Mouse (Mus musculus) bone marrow, adult 2 months (tissue): Measurements from ENCODE around the gene Set. TPM values are rescaled to one million over a fixed set of nuclear protein-coding genes. Genes with fewer than 3 reads are reported as not detected.
A peak's percentile ranks its signal among the peaks of the same experiment; 100 is the strongest.
"Not testable (repeated sequence)": the region's sequence is repeated elsewhere in the genome, so short reads cannot be mapped to it uniquely, and the experiment has no call there.

Experiments used
- H3K27ac ChIP-seq: fragments of 200-500 bp; 2 replicates; pipeline ENCODE4 v1.5.1; 2012; ENCODE audit warnings: low read depth, mild to moderate bottlenecking, control low read depth, inconsistent platforms, low read length; ENCODE audit not compliant: control insufficient read depth, poor library complexity, insufficient read depth
- H3K4me1 ChIP-seq: fragments of 200-500 bp; 2 replicates; pipeline ENCODE4 v1.6.1; 2011; ENCODE audit warnings: low read length; ENCODE audit not compliant: control insufficient read depth, insufficient read depth
- H3K4me3 ChIP-seq: fragments of 200-500 bp; replicated peaks from 2 replicates; pipeline ENCODE3; 2011; ENCODE audit warnings: mild to moderate bottlenecking, low read depth, low read length, control low read depth; ENCODE audit not compliant: control insufficient read depth
- CTCF ChIP-seq: fragments of 200-500 bp; IDR thresholded peaks from 2 replicates; pipeline ENCODE4 v1.5.1; 2011; ENCODE audit warnings: low read length, control low read depth; ENCODE audit not compliant: control insufficient read depth, insufficient read depth
- POLR2A ChIP-seq: fragments of 200-500 bp; IDR thresholded peaks from 2 replicates; pipeline ENCODE4 v1.6.1; 2011; ENCODE audit warnings: low read depth, mild to moderate bottlenecking, control low read depth, low read length, borderline replicate concordance; ENCODE audit not compliant: control insufficient read depth
- WGBS: fragments of 180-500 bp; shearing (Covaris S2); methylation state at CpG from one replicate; pipeline ENCODE4 v1.1.7; 2018; 5-methylcytosine and 5-hydroxymethylcytosine counted together
- polyA plus RNA-seq: library from polyadenylated mRNA; stranded (reverse); fragments of >200 nt; gene quantifications from 2 replicates; pipeline ENCODE4 v1.2.4, GENCODE M21; 2011; ENCODE audit warnings: low replicate concordance; ENCODE audit not compliant: missing spikeins, insufficient read depth, insufficient read length

The Set gene
- polyA plus RNA-seq, 1 experiment, result 230 TPM

GRCm38 (mm10) chr2:30051992-30052761 lies 5.0 kb upstream of the Set start:
- WGBS, result 44% methylated on average over 6 of the region's 6 CpGs
- Histone ChIP-seq H3K4me1 (no peaks in the 10 kb centered on the region; the same call in 1 of the 2 replicates), H3K4me3 (no peak overlapping the region), H3K27ac (no peak overlapping the region)
- TF ChIP-seq CTCF (no peak), POLR2A (no peak)

- not testable (repeated sequence) for H3K4me1 ChIP-seq, H3K4me3 ChIP-seq, H3K27ac ChIP-seq
- WGBS, result 87% methylated on average over 3 of the region's 3 CpGs
Observed at GRCm38 (mm10) chr2:30055310-30055709, 1.9 kb upstream of the Set start.

DNA sequence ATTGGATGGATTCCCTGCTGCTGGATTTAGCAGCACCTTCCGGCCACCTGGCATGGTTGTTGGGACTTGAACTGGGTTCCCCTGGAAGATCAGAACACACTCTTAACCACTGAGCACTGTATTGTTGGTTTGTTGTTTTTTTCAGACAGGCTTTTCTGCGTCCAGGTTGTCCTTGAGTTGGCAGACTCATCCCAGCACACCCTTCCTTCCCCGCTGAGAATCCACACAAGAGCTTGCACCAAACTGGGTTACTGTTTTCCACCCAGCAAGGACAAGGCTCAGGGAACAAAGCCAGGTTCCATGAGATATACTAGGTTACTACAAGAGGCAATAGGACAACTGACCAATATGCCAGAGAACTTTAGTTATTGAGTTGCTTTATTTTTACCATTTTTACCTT lies 442 bp upstream of the Set start:
- Histone ChIP-seq H3K4me1 (no peaks in the 10 kb centered on the region), H3K4me3 (no peak overlapping the region), H3K27ac (no peak overlapping the region)
- TF ChIP-seq CTCF, result no peak
- TF ChIP-seq POLR2A, result no peak
- 83% methylated on average over 3 of the region's 3 CpGs for WGBS

- no peak overlapping the region for H3K4me3 ChIP-seq
- peaks cover 3% of the 10 kb centered on the region; the same call in 1 of the 2 replicates for H3K4me1 ChIP-seq
- TF ChIP-seq CTCF (no peak), POLR2A (no peak)
- 89% methylated on average over 5 of the region's 5 CpGs for WGBS
- H3K27ac ChIP-seq, result no peak overlapping the region
Observed at GRCm38 (mm10) chr2:30058418-30058817, 1.2 kb downstream of the Set start.

DNA sequence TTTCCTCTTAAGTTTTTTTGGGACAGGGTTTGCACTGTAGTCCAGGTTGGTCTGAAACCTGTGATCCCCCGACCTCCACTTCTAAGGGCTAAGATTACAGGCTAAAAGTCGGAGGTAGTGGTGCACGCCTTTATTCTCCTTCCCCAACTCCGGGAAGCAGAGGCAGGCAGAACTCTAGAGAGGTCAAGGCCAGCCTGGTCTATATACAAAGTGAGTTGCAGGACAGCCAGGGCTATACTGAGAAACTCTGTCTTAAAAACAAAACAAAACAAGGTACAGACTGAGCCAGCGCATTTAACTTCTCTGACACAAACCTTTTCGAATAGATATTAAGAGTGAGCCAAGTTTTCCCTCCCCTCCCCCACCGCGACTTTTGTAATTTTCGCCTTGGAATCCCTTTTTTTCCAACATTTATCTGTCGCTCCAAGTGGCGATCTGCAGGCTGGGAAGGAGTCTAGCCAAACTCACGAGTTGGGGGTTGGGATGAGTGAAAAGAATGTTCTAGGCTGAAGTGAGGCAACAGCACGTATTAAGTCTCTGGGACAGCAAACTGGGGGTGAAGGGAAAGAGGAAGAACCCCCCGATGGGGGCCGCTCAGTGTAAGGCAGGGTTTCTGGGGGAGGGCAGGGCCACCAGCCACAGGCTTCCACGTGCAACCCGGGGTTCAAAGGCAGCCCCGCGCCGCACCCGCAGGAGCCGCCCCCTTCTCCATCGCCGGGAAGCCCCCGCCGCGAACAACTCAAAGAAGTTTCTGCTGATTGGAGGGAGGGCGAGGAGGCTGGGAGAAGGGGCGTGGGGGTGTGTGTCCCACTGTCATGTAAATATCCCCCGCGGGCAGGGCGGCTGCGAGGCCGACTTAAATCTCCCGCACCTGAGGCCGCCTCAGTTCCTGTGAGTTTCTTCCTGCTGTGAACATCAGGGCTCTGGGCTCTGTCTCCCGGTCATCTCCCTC lies 4.3 kb downstream of the Set start:
- TF ChIP-seq CTCF (no peak), POLR2A (peak; percentile 35; the same call in 1 of the 2 replicates)
- H3K4me3 ChIP-seq, result peak overlapping the region; percentile 67
- H3K27ac ChIP-seq, result peak overlapping the region; percentile 53; the same call in 1 of the 2 replicates
- 8% methylated on average over 37 of the region's 37 CpGs for WGBS
- H3K4me1 ChIP-seq, result peaks cover 3% of the 10 kb centered on the region; the same call in 1 of the 2 replicates

- WGBS, result under 1% methylated on average over 40 of the region's 40 CpGs
- H3K4me1 ChIP-seq, result peaks cover 3% of the 10 kb centered on the region; the same call in 1 of the 2 replicates
- peak overlapping the region; percentile 53 for H3K27ac ChIP-seq
- H3K4me3 ChIP-seq, result peak overlapping the region; percentile 67
- TF ChIP-seq CTCF (0 out of 2 replicates have a peak, but pooled peaks have one; percentile 12), POLR2A (peak; percentile 63; the same call in 1 of the 2 replicates)
Observed at GRCm38 (mm10) chr2:30062249-30063093, 5.3 kb downstream of the Set start.

- H3K4me1 ChIP-seq, result peaks cover 3% of the 10 kb centered on the region; the same call in 1 of the 2 replicates
- peak overlapping the region; percentile 53 for H3K27ac ChIP-seq
- TF ChIP-seq POLR2A (no peak), CTCF (no peak)
- H3K4me3 ChIP-seq, result peak overlapping the region; percentile 67
- WGBS, result 9% methylated on average over 8 of the region's 8 CpGs
Observed at GRCm38 (mm10) chr2:30063235-30063634, 6.1 kb downstream of the Set start.
